Mouse (Mus musculus) activated CD4-positive, CD25-positive, alpha-beta regulatory T cell (primary cell): ENCODE measurements around the gene 1600012H06Rik. TPM values are rescaled to one million over a fixed set of nuclear protein-coding genes. Genes with fewer than 3 reads are reported as not detected.

Experiments used
- polyA plus RNA-seq, 2 experiments: library from polyadenylated mRNA; unstranded; fragments of 100-300 nt; shearing (Covaris generic); gene quantifications; one replicate each; pipeline ENCODE4 v1.2.1; 2017

1600012H06Rik gene
- 10 to 100 TPM; 30.3 to 30.6 TPM for polyA plus RNA-seq

DNA sequence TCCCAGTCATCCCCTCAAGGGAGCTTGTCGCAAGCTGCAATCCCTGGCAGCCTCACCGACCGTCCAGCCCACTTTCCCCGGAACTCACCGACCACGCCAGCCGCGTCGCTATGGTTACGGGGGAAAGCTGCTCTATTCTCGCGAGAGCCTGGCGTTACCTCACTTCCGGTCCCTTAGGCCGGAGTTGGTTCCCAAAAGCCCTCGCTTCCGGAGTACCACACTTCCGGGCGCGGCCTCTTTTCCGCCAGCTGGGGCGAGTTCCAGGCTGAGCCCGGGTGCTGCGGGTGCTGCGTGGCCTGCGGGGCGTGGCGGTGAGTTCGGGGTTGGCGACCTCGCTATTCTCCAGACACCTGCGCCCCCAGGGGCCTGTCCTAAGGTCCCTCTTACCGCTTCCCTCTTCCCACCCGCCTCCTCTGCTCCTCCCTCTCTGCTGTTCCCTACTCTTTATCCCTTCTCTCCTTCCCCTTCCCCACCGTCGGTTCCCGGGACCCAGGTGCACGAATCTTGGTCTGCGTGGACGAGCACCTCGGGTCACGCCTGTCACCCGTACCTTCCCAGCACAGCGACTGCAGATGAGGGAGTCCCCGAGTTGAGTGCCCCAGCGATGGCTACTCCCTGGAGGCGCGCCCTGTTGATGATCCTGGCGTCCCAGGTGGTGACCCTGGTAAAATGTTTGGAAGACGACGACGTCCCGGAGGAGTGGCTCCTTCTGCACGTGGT, at the start of gene 1600012H06Rik, which contains the start of gene Wdr27:
1600012H06Rik (plus strand) TSS at position 176 of the 720 bp plus-strand sequence.
Wdr27 (minus strand) TSS at position 150 of the 720 bp plus-strand sequence.

DNA sequence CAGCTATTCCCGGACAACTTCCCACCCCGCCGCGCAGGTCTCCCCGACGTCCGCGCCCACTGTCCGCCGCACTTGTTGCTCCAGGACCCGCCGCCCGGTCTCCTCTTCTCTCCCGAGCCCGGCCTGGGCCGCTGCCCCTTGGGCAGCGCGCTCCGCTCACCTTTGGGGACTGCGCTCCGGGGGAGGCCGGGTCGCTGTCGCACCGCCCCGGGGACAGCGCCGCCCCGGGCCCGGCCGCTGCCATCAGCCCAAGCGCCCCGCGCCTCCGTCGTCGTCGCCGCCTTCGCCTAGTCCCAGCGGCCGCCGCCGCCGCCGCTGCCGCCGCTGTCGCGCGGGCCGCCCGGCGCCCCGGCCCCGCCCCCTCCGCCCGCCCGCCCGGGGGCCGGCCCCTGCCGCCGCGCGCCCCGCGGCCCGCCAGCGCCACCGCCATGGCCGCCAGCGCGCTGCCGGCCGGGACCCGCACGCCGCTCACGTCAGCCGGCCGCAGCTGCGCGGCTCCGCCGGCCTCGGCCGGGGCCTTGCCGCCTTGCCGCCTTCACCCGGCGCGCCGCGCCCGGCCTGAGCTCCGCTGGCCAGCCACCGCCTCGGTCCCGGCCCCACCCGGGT, 18.1 kb downstream of the 1600012H06Rik start, which contains the start of gene Phf10:
Phf10 (minus strand) TSS at position 323 of the 606 bp plus-strand sequence.

DNA sequence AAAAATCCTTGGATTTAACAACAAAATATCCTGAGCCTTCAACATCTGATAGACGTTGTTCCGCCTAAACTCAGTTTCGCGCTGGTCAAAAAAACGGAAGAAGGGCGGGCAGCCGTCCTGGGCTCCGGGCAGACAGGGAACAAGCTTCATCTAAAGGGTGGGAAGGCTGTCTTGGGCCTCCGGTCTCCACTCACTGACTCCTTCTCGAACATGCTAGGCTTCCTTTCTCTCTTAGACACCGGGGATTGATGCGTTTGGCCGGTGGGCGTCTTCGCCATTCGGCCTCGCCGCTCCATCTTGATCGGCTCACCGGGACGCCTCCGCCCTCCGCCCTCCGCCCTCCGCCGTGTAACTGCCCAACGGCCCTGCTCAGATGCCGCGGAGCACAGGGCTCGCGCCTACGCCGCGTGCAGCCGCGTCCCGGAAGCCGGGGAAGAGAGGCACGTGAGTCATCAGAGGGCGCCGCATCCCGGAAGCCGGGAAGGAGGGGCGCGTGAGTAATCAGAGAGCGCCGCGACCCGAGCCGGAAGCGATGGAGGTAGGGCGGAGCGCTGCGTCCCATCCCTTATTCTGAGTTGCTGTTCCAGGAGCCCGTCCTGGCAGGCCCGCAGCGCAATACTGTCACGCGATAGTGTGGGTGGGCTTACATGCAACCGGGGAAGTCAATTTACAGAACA, 35.5 kb downstream of the 1600012H06Rik start, which contains the start of the genes 9030025P20Rik and Gm3417:
9030025P20Rik (plus strand) TSS at position 107 of the 677 bp plus-strand sequence.
Gm3417 (minus strand) TSS at position 429 of the 677 bp plus-strand sequence.

Other genes starting within 250 kb of the 1600012H06Rik start
- gene Thbs2, start 248.9 kb upstream of the 1600012H06Rik start, polyA plus RNA-seq, result under 1 TPM in 1 of 2 experiments, not detected in 1; 0.05 TPM
- gene Wdr27, start within 50 bp of the 1600012H06Rik start, polyA plus RNA-seq, result 1 to 10 TPM in 1 of 2 experiments, not detected in 1; 1.0 TPM
- 10 to 100 TPM; 45.2 to 57.9 TPM for gene Phf10, start 18.1 kb downstream of the 1600012H06Rik start, polyA plus RNA-seq
- 10 to 100 TPM; 15.6 to 22.7 TPM for gene 9030025P20Rik, start 35.3 kb downstream of the 1600012H06Rik start, polyA plus RNA-seq
- gene Gm3417, start 35.6 kb downstream of the 1600012H06Rik start, polyA plus RNA-seq, result 1 to 10 TPM in 1 of 2 experiments, under 1 TPM in 1; 0.81 to 1.4 TPM
- 1 to 10 TPM; 4.1 to 8.4 TPM for gene Gm3435, start 67.0 kb downstream of the 1600012H06Rik start, polyA plus RNA-seq
- gene Ermard, start 98.0 kb downstream of the 1600012H06Rik start, polyA plus RNA-seq, result 100 to 1,000 TPM; 104 to 108 TPM
- gene Tcte3, start 98.3 kb downstream of the 1600012H06Rik start, polyA plus RNA-seq, result 1 to 10 TPM in 1 of 2 experiments, not detected in 1; 2.6 TPM
- gene Gm3448, start 98.4 kb downstream of the 1600012H06Rik start, polyA plus RNA-seq, result 1 to 10 TPM; 1.3 to 2.6 TPM